Mouse (Mus musculus) embryonic stem cell, embryonic (primary cell): ENCODE measurements around the gene Rdh8.

ENCODE experiments used
- CTCF ChIA-PET, 4 experiments: fragments of 300-600 bp in 2 of 4; fragments of 350-600 bp in 2 of 4; sonication (Branson Sonifier 250); formaldehyde crosslinking; loops; one replicate each; lab custom pipeline; 2022; ENCODE audit warnings: inconsistent platforms in 2 of 4; lab: Charles Lee
- POLR2A ChIA-PET, 4 experiments: fragments of 300-600 bp in 2 of 4; fragments of 350-600 bp in 2 of 4; sonication (Branson Sonifier 250); formaldehyde crosslinking; loops; one replicate each; lab custom pipeline; 2022; ENCODE audit warnings: antibody characterized with exemption in 4 of 4, inconsistent platforms in 1 of 4; lab: Charles Lee

Gene Rdh8

GRCm38 (mm10) chr9:20868448-20869001 is 50.2 kb downstream of the Rdh8 start, which contains the start of gene A230050P20Rik:
Gene A230050P20Rik (plus strand): TSS chr9:20868642.
- CTCF ChIA-PET, result interaction anchor here in 2 of 4 experiments (0.5 to 2.2 kb wide), 5 partner anchors 9 to 322 kb away, joined by 3 to 5 read pairs (median 4); no protein-coding TSS in a partner anchor

GRCm38 (mm10) chr9:20869246-20869645 is 50.9 kb downstream of the Rdh8 start:
- POLR2A ChIA-PET, result interaction anchor here in 3 of 4 experiments (0.5 to 2.5 kb wide), 13 partner anchors 9 to 896 kb away, joined by 3 to 15 read pairs (median 4); partner anchors contain the start of genes Eif3g (in 2 of the 3), Gm38431 (in 1 of the 3), Pin1 (in 1 of the 3) and Raver1 (in 1 of the 3)
- CTCF ChIA-PET, result interaction anchor here in 3 of 4 experiments (0.6 to 2.2 kb wide), 7 partner anchors 10 to 202 kb away, joined by 3 to 6 read pairs (median 4); no protein-coding TSS in a partner anchor

More at GRCm38 (mm10) chr9:20868448-20869001, 50.2 kb downstream of the Rdh8 start, which contains the start of gene A230050P20Rik:
- POLR2A ChIA-PET, result interaction anchor here in 2 of 4 experiments (1.5 to 6.3 kb wide), 5 partner anchors 10 to 38 kb away, joined by 3 to 29 read pairs (median 9); partner anchors contain the start of genes Angptl6 (in 1 of the 2) and Eif3g (in 1 of the 2)

- POLR2A ChIA-PET, result interaction anchor here in 3 of 4 experiments (0.5 to 2.5 kb wide), 17 partner anchors 8 to 221 kb away, joined by 3 to 15 read pairs (median 4); partner anchors contain the start of genes Eif3g (in 2 of the 3), Gm38431 (in 1 of the 3), Pin1 (in 1 of the 3) and Raver1 (in 1 of the 3)
- CTCF ChIA-PET, result interaction anchor here (0.6 to 2.2 kb wide), 14 partner anchors 9 to 495 kb away, joined by 3 to 7 read pairs (median 3); partner anchors contain the start of gene Eif3g (in 1 of the 4)
Measured at GRCm38 (mm10) chr9:20870211-20871173, 52.2 kb downstream of the Rdh8 start.

GRCm38 (mm10) chr9:20872991-20873390 is 54.7 kb downstream of the Rdh8 start:
- ChIA-PET CTCF (no interaction called here), POLR2A (interaction anchor here in 2 of 4 experiments (0.8 to 1.9 kb wide), 3 partner anchors 7 to 264 kb away, joined by 3 to 8 read pairs (median 4); no protein-coding TSS in a partner anchor)

GRCm38 (mm10) chr9:20873521-20873920 is 55.2 kb downstream of the Rdh8 start:
- POLR2A ChIA-PET, result interaction anchor here in 2 of 4 experiments (0.9 to 1.9 kb wide), 3 partner anchors 8 to 20 kb away, joined by 3 to 8 read pairs (median 4); no protein-coding TSS in a partner anchor
- CTCF ChIA-PET, result interaction anchor here in 1 of 4 experiments (0.8 kb wide), 1 partner anchor 10 kb away, joined by 5 read pairs; no protein-coding TSS in a partner anchor

GRCm38 (mm10) chr9:20875021-20875790 is 56.9 kb downstream of the Rdh8 start:
- CTCF ChIA-PET, result interaction anchor here in 2 of 4 experiments (0.5 to 1.0 kb wide), 3 partner anchors 14 to 135 kb away, joined by 3 read pairs; no protein-coding TSS in a partner anchor

More at GRCm38 (mm10) chr9:20875021-20875790, 56.9 kb downstream of the Rdh8 start:
- POLR2A ChIA-PET, result interaction anchor here in 3 of 4 experiments (0.6 to 1.9 kb wide), 17 partner anchors 9 to 349 kb away, joined by 3 to 10 read pairs (median 4); partner anchors contain the start of genes Ubl5 (in 2 of the 3), Fbxl12 (in 1 of the 3) and Pin1 (in 1 of the 3)
